Mouse (Mus musculus): ENCODE results near the gene Cmtm8. TPM values are rescaled to one million over a fixed set of nuclear protein-coding genes. Genes with fewer than 3 reads are reported as not detected.

The Cmtm8 gene
- polyA plus RNA-seq, 1 experiment: 1.7 TPM

- Histone ChIP-seq H3K4me1 (ENCODE audit: control insufficient read depth, insufficient read depth, low read length) (peaks cover 30% of the 10 kb centered on the region), H3K4me3 (ENCODE audit: insufficient read depth, low read length) (no peak overlapping the region), H3K27ac (ENCODE audit: insufficient read depth, low read depth, low read length) (no peak overlapping the region)
- TF ChIP-seq CTCF (IDR thresholded peaks at IDR 0.05; ENCODE audit: low read depth, low read length) (no peak), POLR2A (IDR thresholded peaks at IDR 0.05; ENCODE audit: borderline replicate concordance, low read depth, low read length) (no peak)
Observed at GRCm38 (mm10) chr9:114807261-114807660, 36.7 kb downstream of the Cmtm8 start.

GRCm38 (mm10) chr9:114805151-114805671 is 38.7 kb downstream of the Cmtm8 start:
- no peak overlapping the region for H3K27ac ChIP-seq (ENCODE audit: insufficient read depth, low read depth, low read length)

GRCm38 (mm10) chr9:114802191-114802590 is 41.8 kb downstream of the Cmtm8 start:
- Histone ChIP-seq H3K27ac (ENCODE audit: insufficient read depth, low read depth, low read length) (no peak overlapping the region), H3K4me1 (ENCODE audit: control insufficient read depth, insufficient read depth, low read length) (peaks cover 16% of the 10 kb centered on the region), H3K4me3 (ENCODE audit: insufficient read depth, low read length) (no peak overlapping the region)
- TF ChIP-seq CTCF (IDR thresholded peaks at IDR 0.05; ENCODE audit: low read depth, low read length): no peak
- TF ChIP-seq POLR2A (IDR thresholded peaks at IDR 0.05; ENCODE audit: borderline replicate concordance, low read depth, low read length): no peak

More at GRCm38 (mm10) chr9:114805151-114805671, 38.7 kb downstream of the Cmtm8 start:
- peaks cover 16% of the 10 kb centered on the region for H3K4me1 ChIP-seq (ENCODE audit: control insufficient read depth, insufficient read depth, low read length)
- TF ChIP-seq POLR2A (IDR thresholded peaks at IDR 0.05; ENCODE audit: borderline replicate concordance, low read depth, low read length) (no peak), CTCF (IDR thresholded peaks at IDR 0.05; ENCODE audit: low read depth, low read length) (no peak)
- H3K4me3 ChIP-seq (ENCODE audit: insufficient read depth, low read length): no peak overlapping the region

- H3K27ac ChIP-seq (ENCODE audit: insufficient read depth, low read depth, low read length): no peak overlapping the region
- no peak for TF ChIP-seq POLR2A (IDR thresholded peaks at IDR 0.05; ENCODE audit: borderline replicate concordance, low read depth, low read length)
- TF ChIP-seq CTCF (IDR thresholded peaks at IDR 0.05; ENCODE audit: low read depth, low read length): no peak
- H3K4me1 ChIP-seq (ENCODE audit: control insufficient read depth, insufficient read depth, low read length): peaks cover 8% of the 10 kb centered on the region
- H3K4me3 ChIP-seq (ENCODE audit: insufficient read depth, low read length): no peak overlapping the region
Observed at GRCm38 (mm10) chr9:114801301-114801700, 42.7 kb downstream of the Cmtm8 start.

GRCm38 (mm10) chr9:114799498-114800107 is 44.4 kb downstream of the Cmtm8 start:
- no peak overlapping the region for H3K4me3 ChIP-seq (ENCODE audit: insufficient read depth, low read length)
- no peak for TF ChIP-seq CTCF (IDR thresholded peaks at IDR 0.05; ENCODE audit: low read depth, low read length)
- no peak for TF ChIP-seq POLR2A (IDR thresholded peaks at IDR 0.05; ENCODE audit: borderline replicate concordance, low read depth, low read length)
- H3K27ac ChIP-seq (ENCODE audit: insufficient read depth, low read depth, low read length): no peak overlapping the region
- peaks cover under 1% of the 10 kb centered on the region; the same call in 1 of the 2 replicates for H3K4me1 ChIP-seq (ENCODE audit: control insufficient read depth, insufficient read depth, low read length)

- peaks cover 4% of the 10 kb centered on the region; the same call in 1 of the 2 replicates for H3K4me1 ChIP-seq (ENCODE audit: control insufficient read depth, insufficient read depth, low read length)
- H3K27ac ChIP-seq (ENCODE audit: insufficient read depth, low read depth, low read length): no peak overlapping the region
- no peak for TF ChIP-seq POLR2A (IDR thresholded peaks at IDR 0.05; ENCODE audit: borderline replicate concordance, low read depth, low read length)
- TF ChIP-seq CTCF (IDR thresholded peaks at IDR 0.05; ENCODE audit: low read depth, low read length): no peak
- no peak overlapping the region for H3K4me3 ChIP-seq (ENCODE audit: insufficient read depth, low read length)
Observed at GRCm38 (mm10) chr9:114798845-114799244, 45.1 kb downstream of the Cmtm8 start.

- Histone ChIP-seq H3K4me3 (ENCODE audit: insufficient read depth, low read length) (no peak overlapping the region), H3K27ac (ENCODE audit: insufficient read depth, low read depth, low read length) (no peak overlapping the region), H3K4me1 (ENCODE audit: control insufficient read depth, insufficient read depth, low read length) (peaks cover 5% of the 10 kb centered on the region; the same call in 1 of the 2 replicates)
- peak; percentile 93 for TF ChIP-seq CTCF (IDR thresholded peaks at IDR 0.05; ENCODE audit: low read depth, low read length)
- TF ChIP-seq POLR2A (IDR thresholded peaks at IDR 0.05; ENCODE audit: borderline replicate concordance, low read depth, low read length): no peak
Observed at GRCm38 (mm10) chr9:114797329-114798004, 46.5 kb downstream of the Cmtm8 start.

GRCm38 (mm10) chr9:114796473-114797050 is 47.4 kb downstream of the Cmtm8 start:
- TF ChIP-seq POLR2A (IDR thresholded peaks at IDR 0.05; ENCODE audit: borderline replicate concordance, low read depth, low read length): no peak
- TF ChIP-seq CTCF (IDR thresholded peaks at IDR 0.05; ENCODE audit: low read depth, low read length): no peak
- no peak overlapping the region for H3K4me3 ChIP-seq (ENCODE audit: insufficient read depth, low read length)
- H3K27ac ChIP-seq (ENCODE audit: insufficient read depth, low read depth, low read length): no peak overlapping the region
- H3K4me1 ChIP-seq (ENCODE audit: control insufficient read depth, insufficient read depth, low read length): peaks cover 5% of the 10 kb centered on the region; the same call in 1 of the 2 replicates

- Histone ChIP-seq H3K27ac (ENCODE audit: insufficient read depth, low read depth, low read length) (no peak overlapping the region), H3K4me1 (ENCODE audit: control insufficient read depth, insufficient read depth, low read length) (peaks cover 10% of the 10 kb centered on the region), H3K4me3 (ENCODE audit: insufficient read depth, low read length) (no peak overlapping the region)
- no peak for TF ChIP-seq POLR2A (IDR thresholded peaks at IDR 0.05; ENCODE audit: borderline replicate concordance, low read depth, low read length)
- TF ChIP-seq CTCF (IDR thresholded peaks at IDR 0.05; ENCODE audit: low read depth, low read length): no peak
Observed at GRCm38 (mm10) chr9:114794491-114794890, 49.5 kb downstream of the Cmtm8 start.

Measured in bone marrow macrophage, adult 2 months (primary cell).